Mouse (Mus musculus): ENCODE results near the gene Adcy2. TPM values are rescaled to one million over a fixed set of nuclear protein-coding genes. Genes with fewer than 3 reads are reported as not detected.

The Adcy2 gene
- 3.1 and 3.2 TPM in 2 replicates for polyA plus RNA-seq (2014; fragmentation: Nextera tagmentation; extraction: Ambion mirVana)

DNA sequence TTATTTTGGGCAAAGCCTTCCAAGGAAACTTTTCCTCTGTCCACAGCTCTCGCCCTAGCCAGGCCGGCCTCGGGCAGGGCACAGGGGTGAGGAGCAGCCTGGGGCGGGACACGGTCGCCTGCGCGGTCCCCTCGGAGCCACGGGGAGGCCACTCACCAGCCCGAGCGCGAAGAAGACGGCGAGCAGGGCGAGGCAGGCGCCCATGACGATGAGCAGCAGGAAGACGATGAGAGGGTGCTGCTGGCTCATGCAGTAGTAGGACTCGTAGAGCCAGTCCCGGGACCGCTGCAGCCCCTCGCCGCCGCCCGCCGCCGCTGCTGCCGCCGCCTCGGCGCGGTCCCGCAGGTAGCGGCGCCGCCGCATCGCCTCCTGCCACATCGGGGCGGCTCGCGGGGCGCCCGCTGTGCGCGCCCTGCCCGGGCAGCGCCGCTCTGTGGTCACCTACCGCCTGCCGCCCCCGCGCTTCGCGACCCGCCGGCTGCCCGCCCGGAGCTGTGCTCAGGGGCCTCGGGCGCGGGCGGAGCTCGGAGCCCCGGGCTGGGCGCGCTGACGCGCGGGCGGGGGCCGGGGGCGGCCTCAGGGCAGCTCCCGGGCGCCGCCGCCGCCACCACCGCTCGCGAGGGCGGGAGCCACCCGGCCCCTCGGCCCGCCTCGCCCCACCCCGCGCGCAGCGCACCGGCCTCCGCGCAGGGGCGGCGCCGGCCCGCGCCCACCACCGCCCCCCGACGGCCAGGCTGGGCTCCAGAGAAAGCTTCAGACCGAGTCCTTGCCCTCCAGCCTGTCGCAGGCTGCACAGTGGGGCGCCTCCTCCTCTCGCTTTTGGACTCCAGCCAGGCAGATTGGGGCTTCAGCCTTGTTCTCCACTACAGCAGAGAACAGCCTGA lies at the start of gene Adcy2:
TSS of gene Adcy2 (minus strand) at position 624 of the 884 bp plus-strand sequence.
- DNase-seq (ENCODE audit: low spot score) (peak; percentile 84), ATAC-seq (peak; percentile 85)
- Histone ChIP-seq H3K27ac (ENCODE audit: low read depth, low read length) (no peak within 1 kb of the TSS), H3K27me3 (replicated peaks; ENCODE audit: control insufficient read depth, insufficient read depth, low read length) (peaks cover 7% of the 10 kb centered on the region; the same call in 1 of the 2 replicates), H3K4me3 (ENCODE audit: low read depth, low read length) (peak within 1 kb of the TSS; percentile 57), H3K9me3 (replicated peaks; ENCODE audit: control insufficient read depth, low read length) (no peaks in the 10 kb centered on the region), H3K4me1 (ENCODE audit: control insufficient read depth, insufficient read depth, low read length) (peaks cover 11% of the 10 kb centered on the region; the same call in 1 of the 2 replicates), H3K9ac (ENCODE audit: low read length) (peak within 1 kb of the TSS; percentile 71), H3K36me3 (ENCODE audit: control insufficient read depth, insufficient read depth, low read length) (no peaks in the 10 kb centered on the region), H3K4me2 (ENCODE audit: low read length) (peak within 1 kb of the TSS; percentile 95)
- WGBS: under 1% methylated on average over 57 of the region's 106 CpGs

DNA sequence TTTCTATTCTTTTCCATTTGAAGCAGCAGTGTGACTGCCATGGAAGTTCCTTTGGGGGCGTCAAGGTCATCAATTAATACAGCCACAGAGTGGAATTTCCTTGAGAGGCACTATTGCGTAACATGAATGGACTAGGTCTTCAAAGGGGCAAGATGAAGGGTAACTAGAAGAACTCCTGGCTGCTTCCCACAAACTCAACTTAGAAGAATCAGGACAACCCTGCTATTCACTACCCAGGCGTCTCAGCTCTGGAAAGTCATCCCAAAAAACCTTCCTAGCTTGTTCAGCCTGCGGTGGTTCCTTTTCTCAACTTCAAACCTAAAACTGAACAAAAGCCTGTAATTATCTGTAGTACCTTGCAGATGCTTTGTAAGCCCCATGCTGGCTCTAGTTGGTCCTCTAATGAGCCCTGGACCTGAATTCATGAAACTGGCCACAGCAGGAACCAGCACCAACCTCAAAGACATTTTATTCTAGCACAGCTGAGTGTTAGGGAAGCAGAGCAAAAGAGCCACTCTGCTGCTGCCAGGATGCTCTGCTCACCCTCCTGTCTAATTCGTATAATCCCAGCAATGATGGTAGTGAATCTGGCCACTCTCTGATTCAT lies 37.8 kb upstream of the Adcy2 start:
- Histone ChIP-seq H3K9ac (ENCODE audit: low read length) (no peak overlapping the region), H3K4me2 (ENCODE audit: low read length) (no peak overlapping the region), H3K27me3 (replicated peaks; ENCODE audit: control insufficient read depth, insufficient read depth, low read length) (no peaks in the 10 kb centered on the region), H3K27ac (ENCODE audit: low read depth, low read length) (no peak overlapping the region), H3K9me3 (replicated peaks; ENCODE audit: control insufficient read depth, low read length) (no peaks in the 10 kb centered on the region), H3K4me1 (ENCODE audit: control insufficient read depth, insufficient read depth, low read length) (no peaks in the 10 kb centered on the region), H3K36me3 (ENCODE audit: control insufficient read depth, insufficient read depth, low read length) (no peaks in the 10 kb centered on the region), H3K4me3 (ENCODE audit: low read depth, low read length) (no peak overlapping the region)
- WGBS: 54% methylated on average over 5 of the region's 5 CpGs
- peak; percentile 52 for ATAC-seq
- peak; percentile 37 for DNase-seq (ENCODE audit: low spot score)

DNA sequence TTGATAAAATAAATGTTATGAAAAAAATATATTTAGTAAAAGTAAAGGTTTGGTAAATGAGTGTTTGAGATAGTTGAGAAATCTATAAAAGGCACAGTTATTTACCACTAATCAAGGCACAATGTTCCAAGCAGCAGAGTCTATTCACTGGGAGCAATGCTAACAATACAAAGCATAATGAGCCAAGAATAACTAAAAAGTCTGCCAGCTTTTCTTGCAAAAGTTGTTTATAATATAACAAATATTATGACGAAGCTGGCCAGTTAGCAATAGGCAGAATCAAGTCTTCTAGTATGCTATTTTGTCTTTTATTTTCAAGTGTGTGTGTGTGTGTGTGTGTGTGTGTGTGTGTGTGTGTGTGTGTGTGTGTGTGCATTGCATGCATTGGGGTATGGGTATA lies 35.3 kb upstream of the Adcy2 start:
- DNase-seq (ENCODE audit: low spot score): no peak
- Histone ChIP-seq H3K4me2 (ENCODE audit: low read length) (no peak overlapping the region), H3K9ac (ENCODE audit: low read length) (no peak overlapping the region), H3K4me1 (ENCODE audit: control insufficient read depth, insufficient read depth, low read length) (no peaks in the 10 kb centered on the region), H3K4me3 (ENCODE audit: low read depth, low read length) (no peak overlapping the region), H3K9me3 (replicated peaks; ENCODE audit: control insufficient read depth, low read length) (no peaks in the 10 kb centered on the region), H3K36me3 (ENCODE audit: control insufficient read depth, insufficient read depth, low read length) (no peaks in the 10 kb centered on the region), H3K27ac (ENCODE audit: low read depth, low read length) (no peak overlapping the region), H3K27me3 (replicated peaks; ENCODE audit: control insufficient read depth, insufficient read depth, low read length) (no peaks in the 10 kb centered on the region)
- 85% methylated on average over 1 of the region's 1 CpGs for WGBS
- ATAC-seq: no peak

DNA sequence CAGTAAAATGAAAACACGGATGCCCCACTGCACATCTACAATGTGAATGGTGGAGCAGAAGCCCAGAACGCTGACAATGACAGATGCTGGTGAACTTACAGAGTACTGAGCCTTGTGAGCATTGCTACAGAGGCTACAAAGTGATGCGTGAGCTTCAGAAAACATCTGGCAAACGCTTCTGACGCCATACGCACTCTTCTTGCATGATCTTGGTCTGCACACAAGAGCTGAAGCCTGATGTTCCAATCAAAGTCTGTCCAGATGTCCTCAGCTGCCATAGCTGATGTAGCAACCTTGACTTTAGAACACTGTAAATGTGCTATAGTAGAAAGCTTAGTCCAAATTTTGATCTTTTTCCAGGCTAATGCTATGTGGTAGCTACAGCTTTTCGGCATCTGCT lies 34.2 kb upstream of the Adcy2 start:
- H3K4me1 ChIP-seq (ENCODE audit: control insufficient read depth, insufficient read depth, low read length): no peaks in the 10 kb centered on the region
- WGBS: 89% methylated on average over 7 of the region's 7 CpGs
- H3K36me3 ChIP-seq (ENCODE audit: control insufficient read depth, insufficient read depth, low read length): no peaks in the 10 kb centered on the region
- no peak overlapping the region for H3K27ac ChIP-seq (ENCODE audit: low read depth, low read length)
- no peaks in the 10 kb centered on the region for H3K27me3 ChIP-seq (replicated peaks; ENCODE audit: control insufficient read depth, insufficient read depth, low read length)
- H3K4me2 ChIP-seq (ENCODE audit: low read length): no peak overlapping the region
- no peaks in the 10 kb centered on the region for H3K9me3 ChIP-seq (replicated peaks; ENCODE audit: control insufficient read depth, low read length)
- no peak overlapping the region for H3K4me3 ChIP-seq (ENCODE audit: low read depth, low read length)
- ATAC-seq: no peak
- DNase-seq (ENCODE audit: low spot score): no peak
- no peak overlapping the region for H3K9ac ChIP-seq (ENCODE audit: low read length)

DNA sequence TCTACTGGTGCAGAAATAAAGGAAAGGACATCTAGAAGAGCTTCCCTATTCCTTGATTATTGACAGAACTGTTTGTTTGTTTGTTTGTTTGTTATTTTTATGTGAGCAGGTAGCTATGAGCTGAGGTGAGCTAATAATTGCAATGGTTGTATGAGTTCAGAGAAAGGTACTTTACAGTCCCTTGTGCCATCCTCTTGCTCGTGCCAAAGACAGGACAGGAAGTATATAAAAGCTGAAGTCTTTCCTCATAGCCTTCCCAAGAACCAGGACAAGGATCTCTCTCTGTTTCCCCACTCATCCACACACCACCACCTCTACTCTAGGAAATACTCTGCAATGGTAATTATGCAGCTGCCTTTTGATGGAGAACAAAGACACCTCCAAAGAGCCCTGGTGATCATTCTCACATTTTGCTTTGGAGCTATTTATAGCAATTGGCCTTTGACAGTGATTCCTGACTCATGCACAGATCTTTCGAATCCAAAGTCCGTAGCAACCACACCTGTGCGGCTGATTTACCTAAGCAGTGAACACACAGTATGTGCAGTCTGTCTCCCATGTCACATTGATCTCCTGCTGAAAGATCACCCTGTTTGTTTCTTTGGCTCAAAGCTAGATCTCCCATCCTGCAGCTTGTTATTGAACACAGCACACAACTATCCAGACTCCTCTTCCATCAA lies 29.9 kb upstream of the Adcy2 start:
- H3K4me1 ChIP-seq (ENCODE audit: control insufficient read depth, insufficient read depth, low read length): no peaks in the 10 kb centered on the region
- no peaks in the 10 kb centered on the region for H3K27me3 ChIP-seq (replicated peaks; ENCODE audit: control insufficient read depth, insufficient read depth, low read length)
- DNase-seq (ENCODE audit: low spot score) (no peak), ATAC-seq (no peak)
- no peak overlapping the region for H3K27ac ChIP-seq (ENCODE audit: low read depth, low read length)
- 74% methylated on average over 4 of the region's 4 CpGs for WGBS
- no peaks in the 10 kb centered on the region for H3K36me3 ChIP-seq (ENCODE audit: control insufficient read depth, insufficient read depth, low read length)
- no peaks in the 10 kb centered on the region for H3K9me3 ChIP-seq (replicated peaks; ENCODE audit: control insufficient read depth, low read length)
- no peak overlapping the region for H3K4me2 ChIP-seq (ENCODE audit: low read length)
- H3K4me3 ChIP-seq (ENCODE audit: low read depth, low read length): no peak overlapping the region
- no peak overlapping the region for H3K9ac ChIP-seq (ENCODE audit: low read length)

DNA sequence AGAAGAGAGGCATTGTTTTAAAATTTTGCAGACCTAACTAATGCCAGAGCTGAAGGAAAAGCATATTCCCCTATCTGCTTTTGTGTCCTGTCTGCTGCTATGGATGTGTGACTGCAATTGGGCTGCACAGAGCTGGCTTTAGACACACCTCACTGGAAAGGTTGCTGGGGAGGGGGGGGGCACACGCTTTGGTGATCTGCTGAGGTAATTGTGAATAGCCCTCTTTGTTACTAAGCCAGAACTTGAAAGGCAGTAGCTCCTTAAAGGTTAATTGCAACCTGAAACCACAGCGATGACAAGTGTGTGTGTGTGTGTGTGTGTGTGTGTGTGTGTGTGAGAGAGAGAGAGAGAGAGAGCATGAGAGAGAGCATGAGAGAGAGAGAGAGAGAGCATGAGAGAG lies 25.6 kb upstream of the Adcy2 start:
- Histone ChIP-seq H3K27ac (ENCODE audit: low read depth, low read length) (no peak overlapping the region), H3K9me3 (replicated peaks; ENCODE audit: control insufficient read depth, low read length) (no peaks in the 10 kb centered on the region), H3K9ac (ENCODE audit: low read length) (no peak overlapping the region), H3K36me3 (ENCODE audit: control insufficient read depth, insufficient read depth, low read length) (no peaks in the 10 kb centered on the region), H3K4me3 (ENCODE audit: low read depth, low read length) (no peak overlapping the region), H3K27me3 (replicated peaks; ENCODE audit: control insufficient read depth, insufficient read depth, low read length) (no peaks in the 10 kb centered on the region), H3K4me1 (ENCODE audit: control insufficient read depth, insufficient read depth, low read length) (no peaks in the 10 kb centered on the region), H3K4me2 (ENCODE audit: low read length) (no peak overlapping the region)
- no peak for ATAC-seq
- 11% methylated on average over 2 of the region's 2 CpGs for WGBS
- DNase-seq (ENCODE audit: low spot score): no peak

DNA sequence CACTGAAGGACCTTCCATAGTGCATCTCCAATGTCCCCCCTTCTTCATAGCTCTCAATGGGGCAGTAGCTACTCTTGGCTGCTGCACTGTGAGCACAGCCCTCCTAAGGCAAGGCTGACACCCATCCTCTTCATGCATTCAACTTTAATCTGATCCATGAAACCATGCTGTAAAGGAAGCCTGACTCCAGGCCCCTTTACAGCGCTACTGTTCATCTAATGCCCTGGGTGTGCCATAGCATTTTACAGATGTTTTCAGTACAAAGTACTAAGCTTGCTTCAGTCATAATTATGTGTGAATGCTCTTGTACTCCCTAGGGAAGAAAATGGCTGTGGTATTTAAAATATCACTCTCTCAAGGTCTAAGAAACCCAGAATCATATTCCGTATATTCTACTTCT lies 23.9 kb upstream of the Adcy2 start:
- H3K4me1 ChIP-seq (ENCODE audit: control insufficient read depth, insufficient read depth, low read length): no peaks in the 10 kb centered on the region
- H3K27me3 ChIP-seq (replicated peaks; ENCODE audit: control insufficient read depth, insufficient read depth, low read length): no peaks in the 10 kb centered on the region
- H3K4me2 ChIP-seq (ENCODE audit: low read length): no peak overlapping the region
- no peaks in the 10 kb centered on the region for H3K36me3 ChIP-seq (ENCODE audit: control insufficient read depth, insufficient read depth, low read length)
- 95% methylated on average over 2 of the region's 2 CpGs for WGBS
- ATAC-seq: no peak
- no peak overlapping the region for H3K4me3 ChIP-seq (ENCODE audit: low read depth, low read length)
- no peak overlapping the region for H3K27ac ChIP-seq (ENCODE audit: low read depth, low read length)
- H3K9ac ChIP-seq (ENCODE audit: low read length): no peak overlapping the region
- H3K9me3 ChIP-seq (replicated peaks; ENCODE audit: control insufficient read depth, low read length): no peaks in the 10 kb centered on the region
- DNase-seq (ENCODE audit: low spot score): no peak

DNA sequence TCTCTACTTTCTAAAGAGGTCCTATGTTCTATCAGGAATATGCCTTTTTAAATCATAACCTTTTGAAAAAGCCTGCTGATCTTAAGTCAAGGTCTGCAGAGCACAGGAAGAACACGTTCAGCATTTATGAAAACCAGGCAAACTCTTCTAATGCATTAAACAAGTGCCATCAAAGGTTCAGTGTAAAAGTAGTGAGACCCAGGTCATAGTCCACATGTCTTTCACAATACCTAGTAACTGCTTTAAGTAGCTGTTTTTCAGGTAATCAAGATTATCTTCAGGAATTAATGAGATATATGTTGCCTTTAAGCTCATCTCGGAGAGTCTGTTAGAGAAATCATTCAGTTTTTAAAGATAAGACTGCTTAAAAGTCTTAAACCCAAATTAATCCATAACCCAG lies 21.2 kb upstream of the Adcy2 start:
- H3K9ac ChIP-seq (ENCODE audit: low read length): no peak overlapping the region
- no peaks in the 10 kb centered on the region for H3K4me1 ChIP-seq (ENCODE audit: control insufficient read depth, insufficient read depth, low read length)
- H3K36me3 ChIP-seq (ENCODE audit: control insufficient read depth, insufficient read depth, low read length): no peaks in the 10 kb centered on the region
- WGBS: 77% methylated on average over 2 of the region's 2 CpGs
- H3K27me3 ChIP-seq (replicated peaks; ENCODE audit: control insufficient read depth, insufficient read depth, low read length): no peaks in the 10 kb centered on the region
- H3K4me2 ChIP-seq (ENCODE audit: low read length): no peak overlapping the region
- no peak for DNase-seq (ENCODE audit: low spot score)
- no peak overlapping the region for H3K4me3 ChIP-seq (ENCODE audit: low read depth, low read length)
- H3K9me3 ChIP-seq (replicated peaks; ENCODE audit: control insufficient read depth, low read length): no peaks in the 10 kb centered on the region
- ATAC-seq: no peak
- no peak overlapping the region for H3K27ac ChIP-seq (ENCODE audit: low read depth, low read length)

Data from forebrain, embryonic 14.5 days (tissue).